Mouse (Mus musculus): ENCODE data around the gene Gtf2ird2.

The Gtf2ird2 gene

DNA sequence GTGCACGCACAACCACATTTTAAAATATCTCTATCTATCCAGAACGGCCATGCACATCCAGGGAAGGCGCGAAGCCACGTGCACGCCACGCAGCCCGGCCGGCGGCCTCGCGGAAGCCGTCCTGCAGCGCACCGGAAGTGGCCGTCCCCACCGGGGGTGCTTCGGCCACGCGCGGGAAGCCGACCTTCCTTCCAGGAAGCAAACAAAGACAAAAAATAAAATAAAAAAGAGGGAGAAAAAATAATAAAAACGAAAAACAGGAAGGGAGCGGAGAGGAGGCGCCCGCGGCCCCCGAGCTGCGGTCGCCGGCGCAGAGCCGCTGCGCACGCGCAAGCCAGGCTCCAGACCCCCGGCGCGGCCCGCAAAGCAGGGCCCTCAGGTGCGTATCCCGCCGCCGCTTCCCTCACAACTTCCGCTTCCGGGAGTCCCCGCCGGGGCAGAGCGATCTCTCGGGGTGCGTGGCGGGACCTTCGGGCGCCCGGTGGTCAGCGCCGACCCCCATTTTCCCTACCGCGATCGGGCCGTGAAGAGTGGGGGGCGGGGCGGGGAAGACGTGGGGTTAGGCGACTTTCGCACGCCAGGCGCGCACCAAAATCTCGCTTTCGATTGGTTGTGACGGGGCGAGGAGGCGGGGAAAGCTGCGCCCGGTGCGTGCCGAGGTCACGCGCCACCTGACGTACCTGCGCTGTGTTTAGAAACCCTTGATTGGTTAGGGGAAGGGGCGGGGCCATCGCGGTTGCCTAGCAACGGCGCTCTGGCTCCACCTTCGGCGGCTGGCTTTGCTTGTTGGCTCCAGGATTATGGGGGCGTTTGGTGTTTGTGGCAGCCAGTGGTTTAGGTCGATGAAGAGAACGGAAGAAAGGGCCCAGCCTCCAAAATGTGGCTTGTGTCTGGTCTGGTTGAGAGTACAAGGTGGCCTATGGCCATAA, at the start of gene Gtf2ird2:
Gtf2ird2 (plus strand) TSS at position 140 of the 929 bp plus-strand sequence.
- DNase-seq (ENCODE audit: low read depth, low spot score) = peak; percentile 100

- no peak for DNase-seq (ENCODE audit: low read depth, low spot score)
These were observed 47.8 kb upstream of the Gtf2ird2 start for GRCm38 (mm10) chr5:134136022-134136421.

DNA sequence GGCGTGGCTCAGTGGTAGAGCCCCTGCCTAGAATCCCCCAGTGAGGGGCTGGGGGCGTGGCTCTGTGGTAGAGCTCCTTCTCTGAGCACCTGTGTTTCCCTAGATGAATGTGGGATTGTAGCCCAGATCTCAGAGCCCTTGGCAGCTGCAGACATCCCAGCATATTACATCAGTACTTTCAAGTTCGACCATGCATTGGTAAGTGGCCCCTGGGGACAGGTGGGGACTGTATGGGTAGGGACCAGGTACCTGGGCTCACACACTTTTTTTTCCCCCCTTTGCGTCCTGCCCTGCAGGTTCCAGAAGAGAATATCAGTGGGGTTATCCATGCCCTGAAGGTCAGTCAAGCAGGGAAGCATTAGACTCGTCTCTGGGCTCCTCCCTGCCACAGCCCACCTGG, 45.9 kb upstream of the Gtf2ird2 start:
- DNase-seq (ENCODE audit: low read depth, low spot score) = no peak

GRCm38 (mm10) chr5:134139429-134139828, 44.4 kb upstream of the Gtf2ird2 start:
- no peak for DNase-seq (ENCODE audit: low read depth, low spot score)

- no peak for DNase-seq (ENCODE audit: low read depth, low spot score)
These were observed 42.6 kb upstream of the Gtf2ird2 start for GRCm38 (mm10) chr5:134141236-134141635.

DNA sequence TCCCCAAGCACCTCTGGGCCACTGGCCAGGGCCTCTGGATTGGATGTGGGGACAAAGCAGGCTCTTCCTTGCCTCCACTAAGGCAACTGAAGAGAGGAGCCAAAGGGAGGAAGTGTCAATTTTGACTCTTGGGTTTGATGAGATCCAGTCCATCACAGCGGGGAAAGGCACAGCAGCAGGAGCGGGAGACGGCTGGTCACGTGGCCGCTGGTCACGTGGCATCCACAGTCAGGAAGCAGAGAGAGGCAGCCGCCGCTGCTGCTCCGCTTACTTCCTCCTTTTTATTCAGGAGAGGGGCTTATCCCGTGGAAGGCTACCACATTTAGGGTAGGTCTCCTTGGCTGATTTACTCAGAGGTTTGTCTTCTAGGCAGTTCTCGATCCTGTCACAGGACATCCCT, 41.4 kb upstream of the Gtf2ird2 start:
- no peak for DNase-seq (ENCODE audit: low read depth, low spot score)

GRCm38 (mm10) chr5:134144986-134145385, 38.8 kb upstream of the Gtf2ird2 start:
- DNase-seq (ENCODE audit: low read depth, low spot score) = no peak

GRCm38 (mm10) chr5:134147194-134147753, 36.5 kb upstream of the Gtf2ird2 start:
- no peak for DNase-seq (ENCODE audit: low read depth, low spot score)

DNA sequence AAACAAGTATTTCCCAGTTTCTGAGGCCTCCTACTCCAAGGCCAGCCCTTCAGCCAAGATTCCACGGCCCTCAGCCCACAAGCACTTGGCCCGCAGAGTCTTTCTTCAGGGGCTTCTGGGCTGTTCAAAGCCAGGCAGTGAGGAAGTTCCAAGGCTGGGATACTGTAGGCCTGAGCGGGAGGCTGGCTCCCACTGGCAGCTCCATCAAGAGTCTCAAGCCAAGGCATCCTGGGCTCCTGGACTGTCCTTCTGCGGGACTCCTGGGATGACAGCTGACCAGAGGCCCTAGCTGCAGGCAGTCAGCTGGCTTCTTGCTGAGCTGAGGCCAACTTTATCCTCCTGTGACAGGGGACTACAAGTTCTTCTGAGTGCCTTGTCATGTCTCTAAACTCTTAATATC, 35.7 kb upstream of the Gtf2ird2 start:
- no peak for DNase-seq (ENCODE audit: low read depth, low spot score)

- DNase-seq (ENCODE audit: low read depth, low spot score) = no peak
These were observed 31.9 kb upstream of the Gtf2ird2 start for GRCm38 (mm10) chr5:134151895-134152294.

- no peak for DNase-seq (ENCODE audit: low read depth, low spot score)
These were observed 27.8 kb upstream of the Gtf2ird2 start for GRCm38 (mm10) chr5:134155916-134156466.

GRCm38 (mm10) chr5:134164688-134165087, 19.1 kb upstream of the Gtf2ird2 start:
- DNase-seq (ENCODE audit: low read depth, low spot score) = no peak

- peak; percentile 67 for DNase-seq (ENCODE audit: low read depth, low spot score)
These were observed 17.2 kb upstream of the Gtf2ird2 start for GRCm38 (mm10) chr5:134166642-134167041.

- DNase-seq (ENCODE audit: low read depth, low spot score) = no peak
These were observed 15.8 kb upstream of the Gtf2ird2 start for GRCm38 (mm10) chr5:134168033-134168432.

- DNase-seq (ENCODE audit: low read depth, low spot score) = no peak
These were observed 14.6 kb upstream of the Gtf2ird2 start for GRCm38 (mm10) chr5:134169231-134169630.

- DNase-seq (ENCODE audit: low read depth, low spot score) = no peak
These were observed 13.7 kb upstream of the Gtf2ird2 start for GRCm38 (mm10) chr5:134170167-134170566.

DNA sequence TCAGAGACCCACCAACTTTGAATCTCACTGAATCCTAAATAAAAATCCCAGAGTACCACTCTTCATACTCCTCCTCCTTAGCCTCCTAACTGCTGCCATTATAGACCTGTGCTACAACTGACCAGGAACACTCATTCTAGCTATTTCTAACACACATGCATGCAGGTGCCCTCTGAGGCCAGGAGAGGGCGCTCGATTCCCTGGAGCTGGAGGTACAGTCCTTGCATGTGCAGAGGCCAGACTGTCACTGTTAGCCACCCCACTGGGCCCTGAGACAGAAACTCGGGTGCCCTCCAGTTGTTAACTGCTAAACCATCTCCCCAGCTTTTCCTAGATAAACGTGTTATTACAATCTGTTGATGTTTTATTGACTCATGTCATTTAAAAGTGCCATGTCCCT, 10.6 kb upstream of the Gtf2ird2 start:
- DNase-seq (ENCODE audit: low read depth, low spot score) = peak; percentile 47

DNA sequence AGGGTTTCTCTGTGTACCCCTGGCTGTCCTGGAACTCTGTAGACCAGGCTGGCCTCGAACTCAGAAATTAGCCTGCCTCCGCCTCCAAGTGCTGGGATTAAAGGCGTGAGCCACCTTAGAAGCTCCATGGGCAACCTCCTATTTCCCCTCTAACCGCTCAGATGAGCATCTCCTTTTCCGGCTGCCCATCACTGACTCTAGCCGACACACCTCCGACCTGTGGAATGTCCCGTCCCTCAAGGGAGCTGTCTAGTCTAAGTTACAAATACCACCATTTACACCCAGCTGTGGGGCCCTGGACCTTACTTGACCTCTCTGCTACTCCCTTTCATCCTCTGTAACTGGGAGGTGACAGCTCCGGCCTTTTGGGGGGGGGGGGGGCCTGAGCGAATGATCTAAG, 8.1 kb upstream of the Gtf2ird2 start:
- DNase-seq (ENCODE audit: low read depth, low spot score) = no peak

GRCm38 (mm10) chr5:134176169-134176881, 7.5 kb upstream of the Gtf2ird2 start, which contains the start of gene Rcc1l:
TSS of gene Rcc1l (minus strand) at chr5:134176774.
- DNase-seq (ENCODE audit: low read depth, low spot score) = peak; percentile 91

DNA sequence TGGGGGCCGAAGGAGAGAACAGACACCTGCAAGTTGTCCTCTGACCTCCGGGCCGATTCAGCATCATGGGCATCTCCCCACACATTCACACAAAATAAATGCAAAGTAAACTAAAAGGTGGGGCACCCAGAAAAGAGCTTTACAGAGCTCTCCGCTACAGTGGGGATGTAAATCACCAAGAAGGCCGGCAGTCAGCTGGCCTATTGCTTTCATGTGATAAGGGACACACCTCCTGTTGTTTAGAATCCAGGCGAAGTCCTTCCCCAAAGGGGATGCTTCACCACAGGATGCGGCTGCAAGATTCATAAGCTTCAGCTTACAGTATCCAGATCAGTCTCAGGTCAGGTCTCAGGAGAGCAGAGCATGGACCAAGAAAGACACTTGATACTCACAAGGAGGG, 5.3 kb upstream of the Gtf2ird2 start:
- DNase-seq (ENCODE audit: low read depth, low spot score) = no peak

GRCm38 (mm10) chr5:134179871-134180270, 3.9 kb upstream of the Gtf2ird2 start:
- peak; percentile 89 for DNase-seq (ENCODE audit: low read depth, low spot score)

DNA sequence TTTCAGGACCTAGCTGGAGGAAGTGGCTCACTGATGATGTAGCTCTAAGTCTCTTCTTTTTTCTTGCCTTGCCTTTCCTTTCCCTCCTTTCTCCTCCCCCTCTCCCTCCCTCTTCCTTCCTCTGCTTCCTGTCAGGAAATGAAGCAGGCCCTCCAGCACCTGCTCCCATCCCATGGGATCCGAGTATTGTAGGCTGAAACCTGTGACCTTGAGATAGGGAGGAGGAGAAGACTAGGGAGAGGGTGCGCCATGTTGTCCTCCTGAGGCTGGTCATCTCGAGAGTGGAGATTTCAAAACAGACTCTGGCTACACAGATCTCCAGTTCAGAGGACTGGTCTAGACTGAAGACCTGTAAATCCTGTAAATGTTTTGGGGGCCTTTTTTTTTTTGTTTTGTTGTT, 1.6 kb upstream of the Gtf2ird2 start:
- DNase-seq (ENCODE audit: low read depth, low spot score) = no peak

Measured in CD4-positive helper T cell, adult 2 months (primary cell).